ENCODE assay signal across 33 mouse cellular contexts in genomic region chr5:33829958-33830357, GRCm38 (mm10).
"Had no signal": no experiment of that assay in that cellular context is flagged by ENCODE, and none has a peak within 500 bp of the region (broad histone marks: within the 10 kb centered on the region; RNA-seq: fewer than 3 reads in every experiment).

No protein-coding gene starts in this region.

- H3K27ac ChIP-seq: heart, embryonic 13.5 days; heart, embryonic 15.5 days; hindbrain, embryonic 10.5 days; hindbrain, embryonic 12.5 days; hindbrain, embryonic 13.5 days; hindbrain, embryonic 14.5 days; hindbrain, embryonic 15.5 days; hindbrain, postnatal 0 days; intestine, embryonic 15.5 days; kidney, embryonic 15.5 days; kidney, postnatal 0 days; layer of hippocampus, adult 2 months; left cerebral cortex, adult 2 months had no signal

- H3K4me2 ChIP-seq: heart, embryonic 13.5 days; heart, embryonic 15.5 days; hindbrain, embryonic 12.5 days; hindbrain, embryonic 13.5 days; hindbrain, embryonic 14.5 days; hindbrain, embryonic 15.5 days; intestine, embryonic 15.5 days; kidney, embryonic 15.5 days had no signal

- ATAC-seq: hindbrain, embryonic 16.5 days; hindbrain, postnatal 0 days; inflammation-experienced regulatory T-cells, adult 6 months; intestine, embryonic 15.5 days; intestine, embryonic 16.5 days; intestine, postnatal 0 days had no signal

- H3K36me3 ChIP-seq: heart, embryonic 15.5 days; hindbrain, embryonic 15.5 days; intestine, embryonic 15.5 days had no signal

- DNase-seq: heart, postnatal 10 days; heart, postnatal 14 days; heart, postnatal 36 days; heart, postnatal 4 days; kidney, adult 11 months; kidney, adult 18-20 months; kidney, adult 2 months; kidney, adult 8-10 months; kidney, adult 9 months; kidney, postnatal 10 days; kidney, postnatal 14 days; kidney, postnatal 25 days; kidney, postnatal 36 days; kidney, postnatal 4 days; layer of hippocampus, adult 9-11 months; layer of hippocampus, postnatal 36 days had no signal

- H3K27me3 ChIP-seq: heart, embryonic 13.5 days; heart, embryonic 15.5 days; hindbrain, embryonic 12.5 days; hindbrain, embryonic 13.5 days; hindbrain, embryonic 15.5 days; intestine, embryonic 15.5 days; kidney, embryonic 15.5 days had no signal

- H3K4me1 ChIP-seq: intestine, embryonic 15.5 days; kidney, embryonic 15.5 days had no signal

- H3K9ac ChIP-seq: heart, embryonic 13.5 days; heart, embryonic 15.5 days; hindbrain, embryonic 12.5 days; hindbrain, embryonic 13.5 days; hindbrain, embryonic 14.5 days; hindbrain, embryonic 15.5 days; intestine, embryonic 15.5 days; kidney, embryonic 15.5 days had no signal

- H3K9me3 ChIP-seq: heart, embryonic 13.5 days; heart, embryonic 15.5 days; hindbrain, embryonic 10.5 days; hindbrain, embryonic 12.5 days; hindbrain, embryonic 13.5 days; hindbrain, embryonic 15.5 days; intestine, embryonic 15.5 days; kidney, embryonic 15.5 days had no signal

- H3K4me3 ChIP-seq: heart, embryonic 13.5 days; heart, embryonic 15.5 days; hindbrain, embryonic 10.5 days; hindbrain, embryonic 12.5 days; hindbrain, embryonic 13.5 days; hindbrain, embryonic 15.5 days; intestine, embryonic 15.5 days; kidney, embryonic 15.5 days; layer of hippocampus, adult 2 months; left cerebral cortex, adult 2 months had no signal
